Mouse (Mus musculus) embryonic fibroblast, embryonic 13.5 days (primary cell): ENCODE measurements around the gene Pfkm.

Experiments
- CTCF ChIP-seq: IDR thresholded peaks from 2 replicates; pipeline ENCODE4 v1.5.1; 2011; ENCODE audit warnings: mild to moderate bottlenecking, control low read depth, low read length, moderate library complexity, borderline replicate concordance; ENCODE audit not compliant: insufficient read depth
- POLR2A ChIP-seq: IDR thresholded peaks from 2 replicates; pipeline ENCODE4 v1.6.1; 2011; ENCODE audit warnings: low read depth, mild to moderate bottlenecking, control low read depth, low read length, moderate library complexity

- TF ChIP-seq CTCF (no peak), POLR2A (no peak)
Observed at GRCm38 (mm10) chr15:98074521-98074920, 17.9 kb upstream of the Pfkm start.
